Mouse (Mus musculus) CD4-positive helper T cell, adult 2 months (primary cell): ENCODE results near the gene Alpk1.

ENCODE experiments used
- DNase-seq: peaks from one replicate; pipeline ENCODE4 v3.0.0-alpha.2; 2012; ENCODE audit warnings: low read depth, missing footprints, low spot score

Gene Alpk1

DNA sequence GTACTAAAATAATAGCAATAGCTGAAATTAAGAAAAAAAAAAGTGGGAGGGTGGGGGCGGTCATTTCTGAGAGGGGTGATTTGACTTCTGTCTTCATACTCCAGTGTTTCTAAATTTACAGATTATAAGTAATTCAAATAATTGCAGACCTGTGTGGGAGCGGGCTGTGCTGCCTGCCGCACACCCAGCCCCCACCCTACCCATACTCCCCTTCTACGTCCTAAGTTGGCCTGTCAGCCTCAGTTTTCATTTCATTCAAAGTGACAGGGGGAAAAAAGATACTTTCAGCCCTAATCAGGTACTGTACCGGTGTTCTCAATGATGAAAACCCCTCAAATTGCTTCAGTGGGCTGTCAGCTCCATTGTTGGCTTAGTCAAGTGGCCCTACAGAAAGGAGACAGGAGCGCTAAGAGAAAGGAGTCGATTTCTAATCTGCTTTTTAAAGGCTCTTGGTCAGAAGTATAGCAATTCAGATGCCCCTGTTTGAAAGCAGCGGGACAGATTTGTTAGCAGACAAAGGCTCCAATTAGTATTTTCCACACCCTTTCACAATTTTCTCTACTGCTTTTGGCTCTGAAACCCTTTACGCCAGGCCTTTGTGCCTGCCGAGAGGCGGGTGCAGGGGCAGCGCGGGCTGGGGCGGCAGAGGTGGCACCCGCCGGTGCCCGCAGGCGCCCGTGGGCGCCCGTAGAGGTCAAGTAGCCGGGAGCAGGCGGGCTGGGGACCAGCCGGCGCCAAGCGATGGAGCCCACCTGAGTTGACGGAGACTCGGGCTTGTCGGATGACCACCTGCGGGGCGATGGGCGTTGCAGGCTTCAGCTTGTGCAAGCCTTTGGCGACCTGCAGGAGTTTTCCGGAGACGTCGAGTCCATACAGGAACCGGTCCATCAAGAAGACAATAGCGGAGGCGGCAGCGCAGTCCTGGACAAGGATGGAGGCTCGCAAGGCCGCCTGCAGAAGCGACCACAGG lies 85.2 kb downstream of the Alpk1 start:
- DNase-seq, result no peak

DNA sequence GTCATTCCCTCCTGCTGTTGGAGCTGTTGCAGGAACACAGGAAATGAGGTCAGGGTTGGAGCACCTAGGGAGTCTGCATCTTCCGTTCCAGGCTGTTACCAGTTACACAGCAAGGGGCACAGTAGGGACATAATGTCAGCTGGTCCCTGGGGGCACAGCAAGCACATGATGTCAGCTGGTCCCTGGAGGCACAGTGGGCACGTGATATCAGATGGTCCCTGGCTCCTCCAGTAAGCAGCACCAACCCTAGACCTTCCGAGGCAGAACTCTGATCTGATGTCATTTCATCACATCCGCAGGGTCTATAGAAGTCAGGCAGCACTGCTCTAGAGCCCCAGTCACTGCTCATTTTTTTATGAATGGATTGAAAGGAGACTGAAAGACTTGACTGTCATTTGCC lies 89.1 kb downstream of the Alpk1 start:
- no peak for DNase-seq

DNA sequence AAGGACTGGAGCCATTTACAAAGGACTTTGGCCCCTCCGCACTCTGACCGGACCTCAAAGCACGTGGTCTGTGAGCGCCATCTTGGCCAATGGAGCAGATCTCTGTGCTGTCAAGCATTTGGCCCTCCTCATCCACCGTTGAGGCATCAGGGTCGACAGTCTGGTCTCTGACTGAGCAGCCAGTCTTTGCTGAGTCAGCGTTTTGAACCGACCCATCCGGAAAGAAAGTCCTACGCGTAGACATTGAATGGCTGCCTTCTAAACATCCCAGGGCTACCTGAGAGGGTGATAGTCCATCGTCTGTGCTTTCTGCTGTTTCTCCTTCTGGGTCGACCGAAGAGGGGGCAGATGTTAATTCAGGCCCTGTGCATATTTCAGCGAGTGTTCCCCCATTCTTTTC lies 100.6 kb downstream of the Alpk1 start:
- no peak for DNase-seq

DNA sequence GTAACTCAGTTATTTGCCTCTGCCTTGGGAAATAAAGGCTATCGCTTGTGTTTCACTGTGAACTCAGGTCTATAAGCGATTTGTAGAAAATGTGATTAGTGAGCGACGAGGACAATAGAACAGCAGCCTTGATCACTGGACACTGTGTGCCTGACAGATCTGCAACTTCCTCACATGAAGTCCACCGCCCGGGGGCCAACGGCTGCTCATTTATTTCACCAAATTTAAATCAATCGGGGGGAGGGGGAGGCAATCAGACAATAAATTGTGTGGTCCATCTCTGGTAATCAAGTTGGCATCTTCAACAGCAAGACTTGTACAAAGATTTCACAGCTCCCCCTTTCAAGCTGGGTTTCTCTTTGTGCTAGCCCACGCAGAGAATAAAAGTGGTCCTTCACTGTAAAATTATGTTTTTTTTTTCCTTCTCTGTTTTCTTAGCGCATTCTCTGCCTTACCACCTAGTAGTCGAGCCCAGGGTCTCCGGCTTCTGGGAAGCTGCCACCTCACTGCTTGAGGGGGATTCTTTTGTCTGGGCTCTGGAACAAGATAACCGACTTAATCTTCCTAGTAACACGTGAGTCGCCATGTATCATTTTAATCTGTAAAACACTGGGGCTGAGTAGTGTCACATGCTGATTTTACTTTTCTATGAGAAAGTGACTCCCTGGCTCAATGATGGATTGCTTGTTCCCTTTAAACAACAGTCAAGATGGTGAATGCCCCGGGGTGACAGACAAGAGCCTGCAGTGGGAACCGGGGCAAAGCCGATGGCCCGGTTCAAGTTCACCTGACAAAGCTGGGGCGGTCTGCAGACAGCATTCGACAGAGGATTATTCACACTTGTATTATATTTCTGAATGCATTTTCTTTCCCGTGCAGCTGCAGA lies 118.4 kb downstream of the Alpk1 start:
- DNase-seq, result no peak

DNA sequence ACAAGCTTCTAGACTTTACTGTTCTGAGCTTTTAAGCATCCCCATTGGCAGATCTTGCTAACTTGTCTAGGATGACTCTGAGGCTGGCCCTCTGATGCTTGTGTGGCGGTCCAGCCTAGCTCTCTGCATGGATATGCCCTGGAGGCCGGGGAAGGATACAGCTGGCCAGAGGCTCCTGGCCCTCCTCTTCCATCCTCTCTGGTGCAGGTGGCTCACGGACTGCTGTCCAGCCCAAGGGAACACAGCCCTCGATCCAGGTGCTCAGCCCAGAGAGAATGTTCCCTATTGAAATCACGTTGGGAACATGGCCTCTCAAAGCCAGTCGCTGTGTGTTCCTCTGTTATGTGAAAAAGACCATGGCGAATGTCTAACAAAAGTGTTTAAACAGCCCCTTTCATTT lies 119.6 kb downstream of the Alpk1 start:
- no peak for DNase-seq

DNA sequence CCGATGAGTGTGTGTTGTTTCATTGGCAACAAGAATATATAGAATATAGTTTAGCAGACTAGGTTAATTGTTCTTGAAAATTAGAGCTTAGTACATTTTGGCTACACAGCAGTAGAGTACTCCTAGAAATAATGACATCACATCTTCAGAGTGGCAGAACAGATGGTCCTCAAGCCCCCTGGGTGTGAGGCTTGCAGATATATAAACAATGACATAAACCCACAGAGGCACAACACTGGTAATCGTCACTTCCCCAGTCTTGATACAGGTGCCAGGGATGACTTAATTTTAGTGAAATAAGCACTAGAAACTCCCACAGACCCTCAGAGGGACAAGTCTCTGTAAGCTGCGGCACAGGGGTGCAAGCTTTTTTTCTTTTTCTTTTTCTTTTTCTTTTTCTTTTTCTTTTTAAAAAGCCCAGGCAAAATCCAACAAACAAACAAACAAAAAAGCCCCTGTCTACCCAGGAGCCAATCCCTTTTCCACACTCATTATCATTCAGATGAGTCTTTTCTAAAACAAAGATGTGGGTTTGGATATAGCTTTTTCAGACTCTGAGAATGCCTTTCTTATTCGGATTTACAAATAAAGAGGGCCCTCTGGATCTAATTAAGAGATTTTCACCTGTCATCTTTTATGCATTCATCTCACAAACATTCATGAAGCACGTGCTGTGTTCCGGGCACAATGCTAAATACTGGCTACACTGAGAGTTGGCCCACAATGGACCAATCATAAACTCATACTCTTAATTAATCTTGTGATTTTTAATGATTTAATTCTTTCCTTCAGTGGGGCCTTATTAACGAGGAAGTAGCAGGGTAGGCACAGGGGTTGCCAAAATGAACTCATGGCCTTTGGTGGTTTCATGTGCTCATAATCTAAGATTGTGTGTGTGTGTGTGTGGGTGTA lies 128.3 kb downstream of the Alpk1 start:
- DNase-seq, result no peak

DNA sequence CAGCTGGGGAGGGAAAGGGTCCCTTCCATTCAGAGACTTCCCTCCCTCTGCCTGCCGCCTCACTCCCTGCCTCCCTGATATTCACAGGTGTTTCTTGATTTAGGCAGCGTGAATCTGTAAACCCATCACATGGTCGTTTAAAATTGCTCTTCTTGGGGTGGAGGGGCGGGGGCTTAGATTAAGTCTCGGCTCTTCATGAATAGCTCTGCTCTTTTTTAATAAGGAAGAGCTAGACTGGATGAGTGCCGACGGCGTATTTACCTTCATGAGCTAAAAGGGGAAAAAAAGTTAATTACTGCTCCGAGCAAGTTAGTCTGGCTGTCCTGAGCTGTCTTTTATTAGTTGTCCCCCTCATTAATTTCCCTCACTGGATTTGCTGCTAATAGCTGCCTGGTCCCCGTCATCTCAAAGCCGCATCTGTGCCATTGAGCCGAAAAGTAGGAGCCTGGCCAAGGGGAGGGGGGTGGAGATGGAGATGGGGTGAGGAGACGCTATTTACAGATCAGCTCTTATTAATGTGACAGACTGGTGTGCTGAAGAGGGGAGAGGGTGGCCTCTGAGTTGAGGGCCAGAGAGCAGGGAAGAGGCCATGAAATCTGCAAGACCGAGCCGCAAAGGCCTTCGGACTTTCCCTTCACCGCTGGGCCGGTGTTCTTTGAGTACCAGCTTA lies 134.0 kb downstream of the Alpk1 start:
- no peak for DNase-seq

DNA sequence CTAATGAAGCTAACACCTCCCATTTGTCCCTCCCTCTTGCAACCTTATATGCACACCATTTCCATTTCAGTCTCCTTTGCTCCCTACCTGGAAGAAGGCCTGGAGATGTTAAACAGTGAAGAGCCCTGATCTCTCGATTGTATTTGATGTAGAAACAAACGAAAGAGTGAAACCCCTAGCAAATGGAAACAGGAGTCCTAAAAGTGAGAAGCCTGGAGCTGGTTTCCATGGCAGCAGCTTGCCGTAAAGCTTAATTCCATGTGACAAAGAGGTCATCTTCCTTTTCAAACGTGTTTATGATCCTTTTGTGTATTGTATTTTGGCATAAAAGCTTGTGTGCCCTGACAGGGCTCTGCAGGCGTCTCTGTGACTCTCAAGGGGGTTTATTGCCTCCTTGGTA lies 138.1 kb downstream of the Alpk1 start:
- no peak for DNase-seq

DNA sequence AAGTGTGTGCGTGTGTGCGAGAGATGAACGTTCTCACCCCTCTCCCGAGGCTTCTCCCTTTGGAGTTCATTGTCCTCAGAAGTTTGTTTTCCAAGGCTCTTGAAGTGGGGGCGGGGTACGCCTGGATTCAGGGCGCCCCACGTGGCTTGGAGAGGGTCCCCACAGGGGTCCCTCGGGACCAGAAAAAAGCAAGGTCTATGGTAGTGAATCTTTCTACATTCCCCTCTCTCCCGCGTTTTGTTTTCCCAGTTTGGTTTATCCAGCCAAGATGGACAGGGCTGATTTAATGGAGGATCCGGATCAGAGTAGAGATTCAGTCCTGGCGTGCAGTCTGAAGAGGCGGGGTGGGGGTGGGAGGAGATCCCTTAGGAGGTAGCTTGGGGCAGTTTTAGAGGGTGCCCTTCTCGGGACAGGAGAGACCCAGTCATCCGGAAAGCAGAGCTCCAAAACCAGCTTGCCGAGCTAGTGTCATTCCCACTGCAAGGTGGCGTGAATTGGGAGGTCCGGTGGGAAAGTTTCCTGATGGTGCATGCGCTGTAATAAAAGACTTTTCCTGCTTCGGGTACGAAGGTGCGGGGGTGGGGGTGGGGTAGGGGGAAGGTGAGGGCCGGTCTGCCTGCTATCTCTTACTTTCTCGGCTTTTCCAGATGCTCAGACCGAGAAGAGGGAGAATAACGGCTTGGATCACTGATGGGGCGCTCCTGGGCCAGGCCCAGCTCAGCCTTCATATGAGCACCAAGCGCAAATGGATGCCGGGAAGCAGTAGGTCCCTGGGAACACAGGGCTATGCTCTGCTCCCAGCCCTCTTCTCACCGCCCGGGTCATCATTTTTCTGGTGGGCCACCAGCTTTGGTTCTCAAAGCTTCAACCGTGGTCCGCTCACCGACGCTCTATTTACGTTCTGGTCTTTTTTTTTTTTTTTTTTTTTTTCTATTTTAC lies 139.3 kb downstream of the Alpk1 start:
- no peak for DNase-seq

DNA sequence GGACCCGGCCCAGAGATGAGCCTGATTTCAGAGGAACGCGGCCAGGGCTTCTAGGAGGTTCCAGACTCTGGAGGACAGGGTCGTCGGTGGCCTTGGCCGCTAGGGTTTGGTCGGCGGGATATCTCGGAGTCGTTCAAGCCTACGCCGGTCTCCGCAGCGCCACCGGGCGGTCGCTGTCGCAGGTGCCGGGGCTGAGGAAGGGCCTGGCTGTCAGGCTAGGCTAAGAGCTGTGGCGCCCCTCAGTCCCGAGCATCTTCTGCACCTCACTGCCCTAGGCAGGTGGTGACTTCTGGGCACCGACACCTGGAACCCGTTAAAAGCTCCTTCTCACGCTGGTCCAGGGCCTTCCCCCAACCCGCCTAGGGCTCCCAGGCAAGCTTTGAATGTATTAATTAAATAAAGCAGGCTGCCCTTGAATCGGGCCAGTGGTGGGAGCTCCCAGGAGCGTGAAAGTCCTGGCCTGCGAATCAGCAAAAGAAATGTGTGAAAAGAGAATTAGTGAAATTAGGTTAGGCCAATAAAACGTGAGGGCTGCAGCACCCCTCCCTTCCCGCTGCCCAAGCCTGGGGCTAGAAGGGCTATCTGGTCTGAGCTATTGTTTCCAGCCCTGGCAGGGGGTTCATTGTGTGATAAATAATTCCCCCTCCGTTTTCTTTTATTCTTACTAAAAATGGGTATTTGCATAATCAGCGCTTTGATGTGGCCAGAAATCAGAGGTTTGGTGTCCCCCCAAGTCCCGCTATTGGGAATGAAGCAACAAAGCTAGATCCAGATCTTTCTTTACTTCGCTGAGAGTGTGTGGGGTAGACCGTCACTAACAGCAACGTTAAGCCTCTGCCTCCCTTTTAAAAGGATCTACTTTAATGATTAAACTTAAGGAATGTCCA lies 140.2 kb downstream of the Alpk1 start:
- DNase-seq, result peak; percentile 57

DNA sequence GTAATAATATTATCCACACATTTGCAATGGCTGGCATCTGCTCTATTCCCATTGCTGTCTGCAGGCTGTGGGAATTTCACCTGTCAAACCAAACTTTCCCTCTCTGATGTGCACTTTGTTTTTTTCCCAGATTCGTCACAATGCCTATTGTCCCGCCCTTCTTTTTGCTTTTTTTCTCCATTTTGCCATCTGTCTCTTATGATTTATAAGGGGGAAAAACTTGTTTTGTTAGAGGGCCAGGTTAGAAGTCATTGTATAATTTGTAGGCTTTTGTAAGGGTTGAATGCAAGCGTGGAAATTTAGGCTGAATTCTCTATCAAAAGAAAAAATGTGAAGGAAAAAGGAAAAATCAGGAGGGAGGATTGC lies 145.4 kb downstream of the Alpk1 start:
- DNase-seq, result no peak

DNA sequence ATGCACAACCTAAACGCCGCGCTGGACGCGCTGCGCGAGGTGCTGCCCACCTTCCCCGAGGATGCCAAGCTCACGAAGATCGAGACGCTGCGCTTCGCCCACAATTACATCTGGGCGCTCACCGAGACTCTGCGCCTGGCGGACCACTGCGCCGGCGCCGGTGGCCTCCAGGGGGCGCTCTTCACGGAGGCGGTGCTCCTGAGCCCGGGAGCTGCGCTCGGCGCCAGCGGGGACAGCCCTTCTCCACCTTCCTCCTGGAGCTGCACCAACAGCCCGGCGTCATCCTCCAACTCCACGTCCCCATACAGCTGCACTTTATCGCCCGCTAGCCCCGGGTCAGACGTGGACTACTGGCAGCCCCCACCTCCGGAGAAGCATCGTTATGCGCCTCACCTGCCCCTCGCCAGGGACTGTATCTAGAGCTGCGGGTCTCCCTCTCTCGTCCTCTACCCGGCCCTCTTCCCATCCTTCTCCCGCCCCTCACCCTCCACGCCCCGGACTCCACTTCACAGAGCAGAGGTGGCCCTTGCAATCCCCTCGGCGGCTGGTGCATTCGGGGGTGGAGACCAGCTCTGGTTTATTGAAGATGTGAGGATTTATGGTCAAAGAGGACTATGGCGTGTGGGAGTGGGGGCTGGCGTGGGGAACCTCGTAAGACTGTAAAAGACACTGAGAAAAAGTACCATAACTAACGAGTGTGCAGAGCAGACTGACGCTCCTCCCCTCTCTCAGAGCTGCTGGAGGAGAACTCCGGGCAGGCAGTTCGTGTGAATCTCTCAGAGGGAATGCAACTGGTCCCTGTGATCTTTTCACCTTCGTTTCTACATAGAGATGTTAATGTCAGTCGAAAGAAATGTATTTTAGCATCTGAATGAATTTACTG lies 146.0 kb downstream of the Alpk1 start:
- peak; percentile 77 for DNase-seq

DNA sequence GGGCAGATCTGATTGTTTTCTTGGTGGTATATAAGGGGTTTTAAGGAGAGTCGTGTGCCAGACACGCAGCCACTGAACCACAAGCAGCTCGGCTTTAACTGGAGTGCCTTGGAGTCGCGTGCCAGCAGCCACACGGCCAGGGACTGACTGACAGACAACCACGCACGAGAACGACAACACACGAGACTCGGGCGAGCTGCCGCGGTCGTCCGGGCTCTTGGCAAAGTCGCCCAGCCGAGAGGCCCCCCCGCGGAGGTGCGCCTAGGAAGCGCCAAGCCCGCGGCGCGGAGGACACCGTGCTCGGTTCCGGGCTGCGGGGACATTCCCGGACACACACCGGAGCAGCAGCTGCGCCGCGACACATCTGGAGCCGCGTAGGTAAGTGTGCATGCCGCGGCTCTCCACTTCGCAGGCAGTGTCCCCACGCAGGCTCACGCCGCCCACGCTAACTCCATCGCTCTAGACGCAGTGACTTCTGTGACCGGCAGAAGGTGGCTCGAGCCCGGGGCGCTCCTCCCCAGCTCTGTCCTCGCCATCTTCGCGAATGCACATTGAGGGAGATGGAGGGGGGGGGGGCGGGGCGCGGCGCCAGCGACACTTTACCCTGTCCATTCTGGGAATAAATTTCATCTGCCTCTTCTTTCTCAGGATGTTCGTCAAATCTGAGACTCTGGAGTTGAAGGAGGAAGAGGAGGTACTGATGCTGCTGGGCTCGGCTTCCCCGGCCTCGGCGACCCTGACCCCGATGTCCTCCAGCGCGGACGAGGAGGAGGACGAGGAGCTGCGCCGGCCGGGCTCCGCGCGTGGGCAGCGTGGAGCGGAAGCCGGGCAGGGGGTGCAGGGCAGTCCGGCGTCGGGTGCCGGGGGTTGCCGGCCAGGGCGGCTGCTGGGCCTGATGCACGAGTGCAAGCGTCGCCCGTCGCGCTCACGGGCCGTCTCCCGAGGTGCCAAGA lies 147.0 kb downstream of the Alpk1 start, which contains the start of gene Neurog2:
Gene Neurog2 (plus strand): TSS at position 56 of the 953 bp plus-strand sequence.
- peak; percentile 56 for DNase-seq

DNA sequence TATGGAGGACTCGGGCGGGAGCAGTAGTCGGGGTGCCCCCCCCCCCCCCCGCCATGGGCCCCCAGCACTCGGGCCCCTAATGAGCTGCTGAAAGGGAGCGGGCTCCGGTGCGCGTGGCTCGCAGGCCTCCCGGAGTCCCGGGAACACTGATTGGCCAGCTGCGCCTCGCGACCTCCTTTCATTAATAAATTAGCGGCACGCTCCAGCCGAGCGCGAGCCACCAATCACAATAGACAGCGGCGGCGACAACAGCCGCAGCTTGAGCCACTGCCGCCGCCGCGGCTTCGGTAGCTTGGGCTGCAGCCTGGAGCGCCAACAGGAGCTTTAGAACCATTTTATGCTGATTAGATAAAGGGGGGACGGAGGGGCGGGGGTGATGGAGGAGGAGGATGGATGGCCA lies 147.8 kb downstream of the Alpk1 start:
- peak; percentile 36 for DNase-seq

DNA sequence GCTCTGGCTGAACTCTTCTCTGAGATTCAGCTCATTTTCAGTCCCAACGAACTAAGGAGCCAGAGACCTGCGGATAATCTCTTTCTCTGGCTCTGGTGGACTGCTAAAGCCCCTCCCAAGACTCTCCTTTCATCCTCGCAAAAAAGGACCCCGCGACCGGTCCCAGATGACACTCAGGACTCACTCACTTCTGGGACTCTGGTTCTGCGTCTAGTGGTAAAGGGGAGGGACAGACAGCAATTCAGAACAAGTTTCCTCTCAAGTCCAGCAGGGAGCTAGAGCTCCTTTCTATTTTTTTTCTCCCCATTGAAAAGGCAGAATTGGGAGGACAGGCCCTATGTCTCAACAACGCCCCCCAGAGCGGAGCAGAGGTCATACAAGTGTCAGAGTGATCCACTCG lies 148.7 kb downstream of the Alpk1 start:
- DNase-seq, result no peak

DNA sequence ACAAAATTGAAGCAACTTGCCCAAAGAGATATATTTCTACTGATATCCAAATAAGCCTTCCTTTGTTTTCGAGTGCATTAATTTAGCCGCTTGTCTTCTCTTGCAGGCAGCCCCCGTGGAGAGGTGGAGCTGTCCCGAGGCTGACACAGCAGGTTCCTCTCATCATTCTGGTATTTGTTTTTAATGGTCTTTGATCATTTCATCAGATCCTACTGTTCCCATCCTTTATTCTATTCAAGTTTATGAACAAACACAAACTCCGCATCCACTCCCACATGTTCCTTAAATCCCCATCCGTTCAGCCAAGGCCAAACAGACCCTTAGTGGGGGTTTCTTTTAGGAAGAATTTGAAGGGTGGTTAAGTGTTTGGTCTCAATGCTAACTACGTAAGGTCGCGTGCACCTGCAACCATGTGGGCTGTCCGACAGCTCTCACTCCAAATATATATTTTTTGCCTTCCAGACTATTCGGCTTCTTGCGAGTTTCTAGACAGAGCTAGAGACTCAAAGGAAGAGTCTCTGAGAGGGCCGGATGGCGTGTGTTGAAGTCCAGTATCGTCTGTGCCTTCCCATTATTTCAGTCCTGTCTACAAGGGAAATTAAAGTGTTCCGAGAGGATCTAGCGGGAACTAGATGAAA lies 149.5 kb downstream of the Alpk1 start:
- no peak for DNase-seq
